Mouse (Mus musculus): ENCODE results near the gene Ank.
"Not testable (repeated sequence)": the region's sequence is repeated elsewhere in the genome, so short reads cannot be mapped to it uniquely, and the experiment has no call there.

Gene Ank

DNA sequence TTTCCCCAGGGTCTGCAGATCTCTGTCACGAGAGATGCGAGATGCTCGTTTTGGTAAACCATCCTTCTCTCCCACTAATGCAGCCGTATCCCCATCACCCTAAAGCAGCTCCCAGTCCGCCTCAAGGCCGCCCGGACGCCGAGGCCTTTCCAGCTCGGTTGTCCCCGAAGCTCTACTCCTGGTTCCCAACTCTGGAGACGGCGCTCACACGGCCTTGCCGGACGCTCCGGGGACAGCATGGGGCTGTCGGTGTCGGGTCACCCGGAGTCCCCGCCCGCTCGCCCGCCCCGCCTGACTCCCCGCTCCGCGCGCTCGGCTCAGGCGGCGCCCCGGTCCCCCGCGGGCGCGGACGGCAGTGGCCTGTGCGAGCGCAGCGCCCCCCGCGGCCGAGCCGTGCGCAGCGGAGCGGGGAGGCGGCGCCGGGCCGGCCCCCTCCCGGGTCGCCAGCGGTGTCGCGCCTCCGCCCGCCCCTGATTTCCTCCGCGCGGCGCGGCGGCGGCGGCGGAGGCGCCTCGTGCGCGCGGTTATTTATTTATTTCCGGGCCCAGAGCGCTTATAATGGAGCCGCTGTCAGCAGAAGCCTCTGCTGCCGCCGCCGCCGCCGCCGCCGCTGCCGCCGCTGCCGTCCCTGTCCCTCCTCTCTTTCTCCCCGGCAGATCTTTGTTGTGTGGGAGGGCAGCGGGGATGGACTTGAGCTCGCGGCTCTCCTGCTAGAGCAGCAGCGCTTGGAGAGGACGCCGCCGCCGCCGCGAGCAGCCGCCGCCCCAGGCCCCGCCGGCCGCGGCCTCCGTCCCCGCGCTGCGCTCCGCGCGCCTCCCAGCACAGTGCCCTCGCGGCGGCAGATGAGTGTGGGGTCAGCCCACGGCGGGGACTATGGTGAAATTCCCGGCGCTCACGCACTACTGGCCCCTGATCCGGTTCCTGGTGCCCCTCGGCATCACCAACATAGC, at the start of gene Ank:
Ank (plus strand) TSS at position 547 of the 950 bp plus-strand sequence.
- DNase-seq (ENCODE audit: low read depth), result peak; percentile 62

DNA sequence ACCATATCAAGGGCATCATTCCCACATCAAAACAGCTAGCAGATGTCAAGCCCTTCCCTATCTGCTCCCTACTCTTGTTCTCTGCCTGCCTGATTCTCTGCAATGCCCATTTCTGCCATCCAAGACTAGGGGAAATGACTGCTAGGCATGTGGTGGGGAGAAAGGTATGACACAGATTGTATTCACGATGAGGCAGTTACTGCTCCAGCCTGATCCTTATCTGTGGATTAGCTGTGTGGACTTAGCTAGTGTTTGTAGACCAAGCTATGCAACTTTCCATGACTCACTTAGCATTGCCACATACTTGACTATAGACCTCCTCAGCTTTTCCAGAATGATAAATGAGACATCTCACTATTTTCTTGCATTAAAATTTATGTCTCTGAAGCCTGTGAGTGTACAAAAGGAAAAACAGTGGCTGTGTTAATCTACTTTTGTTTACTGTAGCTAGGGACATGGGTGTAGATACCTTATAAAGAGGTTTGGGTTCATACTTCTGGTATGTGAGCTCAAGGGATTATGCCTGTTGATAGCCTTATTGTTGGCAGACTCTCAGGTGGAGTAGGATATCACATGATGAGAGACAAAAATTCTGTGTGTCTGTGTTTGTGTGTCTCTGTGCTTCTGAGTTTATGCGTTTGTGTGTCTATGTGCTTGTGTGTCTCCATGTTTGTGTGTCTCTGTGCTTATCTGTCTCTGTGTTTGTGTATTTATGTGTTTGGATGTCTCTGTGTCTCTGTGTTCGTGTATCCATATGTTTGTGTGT, 47.7 kb upstream of the Ank start:
- peak; percentile 86 for DNase-seq (ENCODE audit: low read depth)

DNA sequence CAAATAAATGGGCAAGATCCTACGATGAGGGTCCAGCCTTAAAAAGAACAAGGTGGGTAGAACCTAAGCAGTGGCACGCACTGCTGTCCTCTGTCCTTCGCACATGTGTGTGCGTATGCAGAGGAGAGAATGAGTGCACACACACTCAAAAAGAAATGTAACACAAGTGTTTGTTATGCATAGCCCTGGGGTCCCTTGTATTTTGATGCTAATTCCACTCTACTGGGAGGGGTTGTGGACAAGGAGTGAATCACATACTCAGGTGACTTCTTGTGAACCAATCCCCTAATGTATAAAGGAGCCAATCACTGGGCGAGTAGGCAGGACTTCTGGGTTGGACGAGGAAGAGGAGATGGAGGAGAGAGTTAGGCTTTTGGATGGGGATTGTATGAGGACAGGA, 44.9 kb upstream of the Ank start:
- no peak for DNase-seq (ENCODE audit: low read depth)

DNA sequence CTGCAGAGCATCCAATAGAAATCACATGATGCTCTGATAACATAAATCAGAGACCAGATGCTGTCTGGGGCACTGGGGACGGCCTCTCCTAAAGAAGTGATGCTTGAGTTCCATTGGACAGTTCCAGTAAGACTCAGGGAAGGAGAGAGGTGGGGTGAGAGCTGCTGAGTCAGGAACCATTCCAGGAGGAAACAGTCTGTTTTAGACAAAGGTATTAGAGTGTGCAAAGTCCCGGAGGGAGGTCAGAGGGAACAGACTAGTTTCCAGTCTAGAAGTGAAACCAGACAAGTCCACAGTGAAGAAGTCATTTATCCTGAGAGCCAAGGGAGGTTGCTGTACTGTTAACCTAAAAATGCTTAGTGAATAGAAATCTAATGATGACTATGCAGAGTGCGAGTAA, 38.9 kb upstream of the Ank start:
- DNase-seq (ENCODE audit: low read depth), result no peak

DNA sequence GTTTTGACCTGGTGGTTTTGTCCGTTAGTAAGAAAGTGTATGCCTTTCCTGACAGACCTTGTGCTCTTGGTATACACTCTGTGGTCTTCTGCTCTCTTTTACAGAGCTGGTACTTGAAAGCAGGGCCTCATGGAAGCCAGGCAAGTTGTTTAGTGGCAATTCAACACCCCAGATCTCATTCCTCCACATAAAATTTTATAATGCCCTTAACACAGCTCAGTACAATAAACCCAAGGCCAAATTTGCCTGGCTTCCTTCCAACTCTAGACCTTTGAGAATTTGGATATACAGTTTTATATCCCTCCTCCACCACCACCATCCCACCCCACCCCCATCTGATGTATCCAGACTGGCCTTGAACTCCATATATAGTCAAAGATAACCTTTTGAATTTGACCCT, 36.2 kb upstream of the Ank start:
- DNase-seq (ENCODE audit: low read depth), result no peak

DNA sequence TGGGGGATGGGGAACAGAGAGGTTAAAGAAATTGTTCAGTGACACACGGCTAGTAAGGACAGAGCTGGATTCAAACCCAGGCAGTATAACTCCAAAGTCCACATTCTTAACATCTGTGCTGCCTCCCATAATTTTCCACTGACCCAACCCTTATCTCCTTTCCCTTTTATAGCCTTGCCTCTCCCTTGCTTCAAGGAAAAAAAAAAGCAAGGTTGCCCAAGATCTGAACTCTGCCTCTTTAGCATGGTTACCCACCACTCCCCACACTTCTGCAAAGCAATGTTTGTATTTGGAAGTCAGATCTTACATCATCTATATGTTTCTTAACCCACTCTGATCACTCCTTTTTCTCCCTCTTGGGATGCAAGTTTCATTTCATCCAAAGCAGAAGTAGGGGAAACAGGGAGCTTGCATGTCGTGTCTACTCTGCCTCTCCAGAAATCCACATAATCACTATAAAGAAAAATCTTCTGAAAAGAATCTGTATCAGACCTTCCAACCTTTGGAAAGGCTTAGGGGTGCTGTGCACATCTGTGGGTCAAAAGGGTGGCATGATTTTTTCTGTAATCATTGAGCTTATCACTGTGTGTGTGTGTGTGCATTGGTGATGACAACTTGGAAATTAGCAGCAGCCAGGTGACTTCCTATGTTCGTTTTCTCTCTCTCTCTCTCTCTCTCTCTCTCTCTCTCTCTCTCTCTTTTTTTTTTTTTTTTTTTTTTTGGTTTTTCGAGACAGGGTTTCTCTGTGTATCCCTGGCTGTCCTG, 33.4 kb upstream of the Ank start:
- peak; percentile 37 for DNase-seq (ENCODE audit: low read depth)

DNA sequence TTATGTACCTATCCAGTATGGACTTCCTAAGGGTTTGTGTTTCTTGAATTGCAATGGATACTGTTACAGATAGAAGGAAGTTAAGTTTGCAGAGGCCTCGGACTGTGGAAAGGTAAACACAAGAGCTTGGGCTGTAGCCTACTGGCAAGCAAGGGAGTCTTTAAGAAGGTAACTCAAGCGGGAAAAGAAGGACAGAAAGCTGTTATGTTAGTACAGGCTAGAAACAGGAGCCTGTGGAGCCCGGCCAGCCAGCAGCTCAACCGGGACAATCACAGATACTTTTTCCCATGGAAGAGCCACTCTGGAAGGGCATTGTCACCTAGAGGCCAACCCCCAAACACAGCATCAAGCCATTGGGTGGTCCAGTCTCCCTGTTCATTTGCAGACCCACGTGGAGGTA, 31.1 kb upstream of the Ank start:
- no peak for DNase-seq (ENCODE audit: low read depth)

DNA sequence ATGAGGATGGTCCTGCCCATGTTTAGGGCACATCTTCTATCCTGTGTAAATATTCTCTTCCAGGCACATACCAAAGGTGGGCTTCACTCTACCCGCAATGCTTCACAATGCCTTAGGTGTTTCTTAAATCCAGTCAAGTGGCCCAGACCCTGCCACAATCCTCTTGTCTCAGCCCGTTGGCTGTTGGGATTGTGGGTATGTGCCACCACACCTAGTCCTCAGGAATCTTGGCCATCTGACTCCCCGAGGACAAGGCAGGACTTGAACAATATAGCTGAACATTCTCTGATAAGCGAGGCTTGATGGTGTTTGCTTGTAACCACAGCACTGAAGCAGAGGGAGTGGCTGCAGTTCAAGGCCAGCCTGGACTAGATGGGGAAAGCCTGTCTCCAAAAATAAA, 30.3 kb upstream of the Ank start:
- DNase-seq (ENCODE audit: low read depth), result no peak

DNA sequence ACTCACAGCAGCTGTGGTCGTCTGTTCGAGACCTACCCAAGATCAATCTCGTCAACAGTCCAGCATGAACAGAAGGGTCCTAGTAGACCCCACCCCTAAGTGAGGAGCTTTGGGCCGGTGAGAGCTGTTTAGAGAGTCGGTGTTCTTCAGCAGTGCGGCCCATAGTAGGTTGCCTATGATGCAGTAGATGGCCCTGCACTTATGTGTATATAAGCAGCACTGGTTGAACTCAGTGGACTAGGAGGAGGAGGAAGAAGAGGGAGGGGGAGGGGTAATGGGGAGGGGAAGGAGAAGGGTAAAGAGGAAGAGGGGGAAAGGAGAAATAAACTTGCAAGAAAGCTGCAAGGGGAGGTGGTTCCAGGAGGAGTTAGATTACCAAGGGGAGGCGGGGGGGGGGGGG, 25.4 kb upstream of the Ank start:
- DNase-seq (ENCODE audit: low read depth), result no peak

DNA sequence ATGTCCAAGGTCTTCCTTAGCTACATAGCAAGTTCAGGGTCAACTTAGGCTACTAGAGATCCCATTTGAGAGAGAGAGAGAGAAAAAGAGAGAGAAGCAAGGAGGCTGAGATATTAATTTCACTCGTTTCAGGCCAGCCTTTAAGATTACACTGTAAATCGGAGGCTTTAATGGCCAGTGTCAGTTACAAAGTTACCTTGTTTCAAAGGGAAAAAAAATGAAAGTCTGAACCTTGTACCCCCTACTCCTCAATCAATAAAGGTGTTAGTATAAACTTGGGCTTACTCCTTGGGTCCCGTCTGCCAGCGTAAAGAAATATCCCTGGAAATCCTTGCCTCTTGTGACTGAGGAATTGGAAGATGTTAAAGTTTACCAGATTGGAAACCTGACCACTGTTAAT, 24.9 kb upstream of the Ank start:
- no peak for DNase-seq (ENCODE audit: low read depth)

DNA sequence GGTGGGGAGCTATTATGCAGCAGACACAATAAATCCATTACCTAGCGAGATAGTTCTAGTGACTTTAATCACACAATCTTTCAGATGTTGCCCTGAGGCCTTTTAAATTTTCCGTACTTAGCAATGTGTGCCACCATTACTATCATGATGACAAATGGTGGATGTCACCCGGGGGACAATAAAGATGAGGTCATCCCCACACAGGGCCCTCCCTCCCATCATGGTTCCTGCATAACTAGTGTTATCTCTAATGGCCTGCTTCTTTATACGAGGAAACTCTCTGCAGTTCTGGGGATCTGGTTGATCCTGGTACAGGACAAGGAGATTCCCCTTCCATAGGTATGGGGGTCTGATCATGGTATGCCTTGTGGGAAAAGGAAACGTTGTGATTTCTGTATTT, 24.5 kb upstream of the Ank start:
- DNase-seq (ENCODE audit: low read depth), result no peak

DNA sequence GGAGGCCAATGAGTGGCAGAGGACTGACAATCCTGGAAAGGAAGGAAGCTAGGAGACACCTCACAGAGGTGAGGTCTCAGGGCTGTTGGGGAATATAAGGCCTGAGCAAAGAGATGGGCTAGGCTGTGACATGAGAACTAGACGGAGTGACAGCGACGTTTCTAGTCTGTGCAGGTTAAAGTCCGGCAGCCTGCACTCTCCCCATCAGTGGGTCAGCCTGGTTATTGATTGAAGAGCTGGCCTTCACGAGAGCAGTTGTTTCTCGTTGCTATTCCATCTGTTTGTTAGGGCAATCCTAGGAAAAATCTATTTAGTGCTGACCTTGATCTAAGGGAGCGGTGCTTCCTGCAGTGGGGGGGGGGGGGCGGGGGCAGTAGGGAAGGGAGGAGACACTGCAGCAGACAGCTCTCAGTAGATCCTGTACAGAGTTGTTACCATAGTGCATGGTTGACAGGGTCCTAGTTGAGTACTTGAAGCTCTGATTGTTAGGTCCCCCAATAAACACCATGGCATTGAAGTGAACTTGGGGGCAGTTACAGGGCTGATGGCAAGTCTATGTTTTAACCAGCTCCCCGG, 21.6 kb upstream of the Ank start:
- DNase-seq (ENCODE audit: low read depth), result no peak

DNA sequence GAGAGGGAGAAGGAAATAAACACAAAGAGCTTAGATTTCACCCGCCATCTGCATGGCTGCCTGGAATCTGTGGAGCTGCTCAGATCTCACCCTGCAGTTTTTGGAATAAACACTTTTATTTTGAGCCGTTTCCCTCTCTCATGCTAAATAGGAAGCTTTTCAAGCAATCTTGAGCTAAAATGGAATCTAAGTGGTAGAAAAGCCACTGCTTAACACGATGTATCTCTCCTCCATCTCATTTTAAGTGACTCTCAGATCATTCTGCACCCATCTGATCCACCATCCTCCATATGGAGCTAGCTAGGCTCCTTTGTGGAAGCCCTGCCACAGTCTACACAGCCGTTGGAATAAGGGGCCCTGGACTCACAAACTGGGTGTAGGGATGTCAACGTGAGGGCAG, 15.8 kb upstream of the Ank start:
- no peak for DNase-seq (ENCODE audit: low read depth)

DNA sequence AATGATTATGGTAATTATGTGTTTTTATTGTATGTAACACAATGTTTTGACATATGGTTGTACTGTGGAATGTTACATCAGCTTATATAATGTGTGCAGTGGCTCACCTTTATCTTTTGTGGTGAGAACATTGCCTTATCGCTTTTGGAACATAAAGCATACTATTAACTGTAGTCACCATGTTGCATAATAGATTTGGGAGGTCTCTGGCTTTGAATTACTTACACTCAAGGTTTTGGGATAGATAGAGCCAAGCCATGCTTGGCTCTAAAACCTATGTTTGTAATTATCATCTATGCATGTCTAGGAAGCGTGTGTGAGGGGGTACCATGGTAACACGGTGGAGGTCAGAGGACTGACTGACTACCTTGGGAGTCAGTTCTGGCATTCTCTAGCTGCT, 14.7 kb upstream of the Ank start:
- DNase-seq (ENCODE audit: low read depth), result no peak

DNA sequence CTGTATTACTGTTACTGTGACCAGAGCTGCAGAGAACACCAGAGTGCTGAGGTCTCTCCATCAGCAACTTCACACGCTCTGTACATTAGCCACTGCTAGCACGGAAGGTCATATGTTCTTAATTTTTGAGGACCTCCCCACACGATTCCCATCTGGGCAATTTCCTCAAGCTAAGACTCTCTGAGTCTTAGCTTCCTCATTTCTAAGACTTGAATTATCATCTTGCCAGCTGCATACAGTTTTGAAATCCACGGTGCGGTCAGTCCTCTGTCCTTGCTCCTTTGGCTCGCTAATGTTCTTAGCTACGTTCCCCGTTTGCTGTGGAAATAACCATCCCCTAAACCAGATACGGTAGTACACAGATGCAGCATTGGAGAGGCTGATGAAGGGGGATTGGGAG, 14.0 kb upstream of the Ank start:
- DNase-seq (ENCODE audit: low read depth), result no peak

DNA sequence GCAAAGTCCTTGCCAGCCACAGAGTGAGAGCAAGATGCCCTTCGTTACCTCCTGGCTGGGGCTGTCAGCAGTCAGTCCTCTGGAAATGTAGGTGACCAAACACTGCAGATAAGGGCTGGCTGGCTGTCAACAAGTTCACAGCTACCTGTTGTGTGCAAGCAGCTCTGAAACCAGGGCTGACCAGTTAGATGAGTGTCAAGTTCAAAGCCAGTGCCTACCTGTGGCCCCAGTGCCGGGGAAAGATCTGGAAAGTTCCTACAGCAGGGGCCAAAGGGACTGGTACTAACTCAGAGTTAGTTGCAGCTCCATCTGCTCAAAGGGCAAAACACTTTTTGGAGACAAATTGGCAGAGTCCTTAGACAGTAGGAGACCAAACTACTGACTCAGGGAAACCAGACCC, 9.5 kb upstream of the Ank start:
- DNase-seq (ENCODE audit: low read depth), result no peak

DNA sequence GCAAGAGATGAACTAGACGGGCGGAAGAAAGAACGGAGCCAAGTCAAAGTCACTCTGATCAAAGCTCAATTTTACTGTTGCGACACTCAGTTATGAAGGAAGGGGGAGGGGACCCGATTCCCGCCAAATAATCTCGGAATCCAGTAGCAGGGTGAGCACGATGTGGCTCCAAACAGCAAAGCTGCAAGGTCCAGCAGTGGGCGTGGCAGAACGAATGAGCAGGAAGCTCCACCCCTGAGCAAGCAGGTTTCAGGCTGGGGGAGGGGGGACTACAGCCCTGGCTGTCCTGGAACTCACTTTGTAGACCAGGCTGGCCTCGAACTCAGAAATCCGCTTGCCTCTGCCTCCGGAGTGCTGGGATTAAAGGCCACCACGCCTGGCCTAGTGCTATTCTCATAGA, 6.7 kb upstream of the Ank start:
- DNase-seq (ENCODE audit: low read depth), result not testable (repeated sequence)

DNA sequence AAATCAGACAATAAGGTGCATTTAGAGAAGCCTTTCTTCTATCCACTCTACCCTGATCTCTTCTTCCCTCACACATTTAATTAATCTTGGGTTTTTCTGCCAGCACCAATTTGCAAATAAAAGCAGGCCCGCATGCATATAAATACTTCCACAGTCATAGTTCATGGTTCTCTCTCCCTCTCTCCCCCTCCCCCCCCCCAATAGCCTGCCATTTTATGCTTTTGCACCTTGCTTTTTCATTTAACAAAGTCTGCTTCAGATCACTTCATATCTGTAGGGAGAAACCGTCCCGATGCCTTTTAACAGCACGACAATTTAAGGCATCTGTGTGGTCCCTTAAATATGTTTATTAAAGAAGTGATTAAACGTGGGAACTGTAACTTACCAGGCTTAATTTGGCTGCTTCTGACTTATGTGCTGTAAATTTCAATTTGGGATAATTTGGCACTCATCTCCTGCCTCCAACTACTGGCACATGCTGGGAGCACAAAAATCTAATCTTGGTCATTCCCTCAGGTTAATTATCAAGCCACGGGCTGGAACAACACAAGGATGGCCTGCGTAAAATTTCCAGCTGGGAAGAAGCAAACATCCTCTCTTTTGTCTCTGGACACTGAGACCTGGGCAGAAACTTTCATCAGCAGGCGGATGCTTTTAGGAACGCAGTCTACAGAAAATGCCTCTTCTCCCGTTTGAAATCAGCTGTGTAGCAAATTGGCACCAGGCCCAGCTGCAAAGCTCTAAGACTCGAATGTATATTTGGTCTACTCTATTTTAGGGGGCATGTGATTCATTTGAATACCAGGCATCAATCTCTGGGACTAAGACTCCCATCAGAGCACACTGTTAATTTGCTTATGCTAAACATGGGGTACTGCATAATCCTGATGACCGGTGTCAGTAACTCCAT, 4.9 kb upstream of the Ank start:
- no peak for DNase-seq (ENCODE audit: low read depth)

DNA sequence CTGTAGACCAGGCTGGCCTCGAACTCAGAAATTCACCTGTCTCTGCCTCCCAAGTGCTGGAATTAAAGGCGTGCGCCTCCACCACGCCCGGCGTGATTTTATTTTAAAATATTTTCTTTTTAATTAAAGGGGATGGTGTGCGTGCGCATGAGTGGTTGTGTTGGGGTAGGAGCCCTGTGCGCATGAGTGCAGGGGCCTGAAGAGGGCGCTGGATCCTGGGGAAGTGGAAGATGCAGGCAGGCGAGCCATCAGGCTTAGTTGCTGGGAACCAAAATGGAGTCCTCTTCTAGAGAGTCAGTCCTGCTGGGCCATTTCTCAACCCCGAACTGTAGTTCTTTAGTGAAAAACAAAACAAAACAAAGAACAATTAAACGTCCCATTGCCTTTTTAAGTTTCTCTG, 2.6 kb upstream of the Ank start:
- no peak for DNase-seq (ENCODE audit: low read depth)

DNA sequence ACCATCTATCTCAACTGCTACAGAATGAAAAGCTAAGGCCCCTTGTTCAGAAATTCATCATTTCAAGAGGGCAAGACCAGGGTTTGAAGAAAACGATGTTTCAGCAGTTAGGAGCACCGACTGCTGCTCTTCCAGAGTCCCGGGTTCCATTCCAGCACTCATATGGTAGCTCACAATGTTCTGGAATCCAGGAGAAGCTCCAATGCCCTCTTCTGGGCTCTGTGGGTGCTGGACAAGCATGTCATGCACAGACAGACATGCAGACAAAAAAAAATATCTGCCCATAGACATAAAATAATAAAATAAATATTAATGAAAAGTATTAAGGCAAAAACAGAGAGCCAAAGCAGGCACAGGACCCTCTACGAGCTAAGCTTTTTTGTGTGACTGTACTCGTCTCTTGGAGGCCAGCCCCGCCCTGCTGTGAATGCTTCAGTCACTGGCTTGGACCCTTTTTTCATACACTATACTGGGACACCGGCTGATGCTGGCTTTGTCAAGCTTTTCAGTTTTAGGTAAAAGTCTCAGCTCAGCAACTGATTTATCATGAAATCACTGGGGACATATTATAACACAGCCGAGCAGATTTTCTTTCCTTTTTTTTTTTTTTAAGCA, 979 bp upstream of the Ank start:
- peak; percentile 50 for DNase-seq (ENCODE audit: low read depth)

DNA sequence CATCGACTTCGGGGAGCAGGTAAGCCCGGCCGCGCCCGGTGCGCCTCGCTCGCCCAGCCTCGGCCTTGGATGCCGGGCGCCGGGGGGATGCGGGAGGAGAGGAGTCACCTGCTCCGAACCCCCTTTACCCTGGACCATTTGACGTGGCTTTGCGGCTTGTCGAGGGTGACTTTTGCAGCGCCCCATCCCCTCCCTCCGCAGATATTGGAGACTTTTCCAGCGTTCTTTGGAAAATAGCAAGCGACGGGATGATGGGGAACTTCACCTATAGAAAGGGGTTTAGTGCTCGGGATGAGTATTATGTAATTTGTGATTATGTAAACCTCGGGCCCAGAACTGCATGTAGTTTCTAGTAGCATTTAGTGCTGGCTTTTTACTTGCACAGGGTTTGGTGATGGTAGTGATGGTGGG, 609 bp downstream of the Ank start:
- peak; percentile 17 for DNase-seq (ENCODE audit: low read depth)
